Mouse (Mus musculus) layer of hippocampus, adult 9-11 months (tissue): ENCODE results near the gene Hhipl2.
A peak's percentile ranks its signal among the peaks of the same experiment; 100 is the strongest.
"Not testable (repeated sequence)": the region's sequence is repeated elsewhere in the genome, so short reads cannot be mapped to it uniquely, and the experiment has no call there.

Experiments used
- DNase-seq: peaks from one replicate; pipeline ENCODE4 v3.0.0; 2022

The Hhipl2 gene

DNA sequence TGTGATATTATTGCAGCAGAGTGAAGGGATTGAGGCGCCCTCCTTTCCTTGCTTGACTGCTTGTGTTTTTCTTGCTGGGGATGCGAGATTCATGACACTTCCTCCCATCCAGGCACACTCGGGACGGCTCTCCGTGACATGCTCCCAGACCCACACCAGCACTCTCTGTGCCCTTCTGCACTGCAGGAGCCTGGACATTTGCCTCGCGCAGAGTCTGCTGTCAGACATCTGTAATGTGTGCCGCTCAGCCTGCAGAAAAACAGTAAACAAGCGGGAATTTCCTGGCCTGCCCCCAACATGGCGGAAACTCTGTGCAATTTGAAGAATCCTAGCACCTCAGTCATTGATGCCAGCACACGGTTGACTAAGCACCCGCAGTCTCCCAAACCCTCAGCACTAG, at the start of gene Hhipl2:
Gene Hhipl2 (plus strand): TSS at position 343 of the 400 bp plus-strand sequence.
- DNase-seq: no peak

DNA sequence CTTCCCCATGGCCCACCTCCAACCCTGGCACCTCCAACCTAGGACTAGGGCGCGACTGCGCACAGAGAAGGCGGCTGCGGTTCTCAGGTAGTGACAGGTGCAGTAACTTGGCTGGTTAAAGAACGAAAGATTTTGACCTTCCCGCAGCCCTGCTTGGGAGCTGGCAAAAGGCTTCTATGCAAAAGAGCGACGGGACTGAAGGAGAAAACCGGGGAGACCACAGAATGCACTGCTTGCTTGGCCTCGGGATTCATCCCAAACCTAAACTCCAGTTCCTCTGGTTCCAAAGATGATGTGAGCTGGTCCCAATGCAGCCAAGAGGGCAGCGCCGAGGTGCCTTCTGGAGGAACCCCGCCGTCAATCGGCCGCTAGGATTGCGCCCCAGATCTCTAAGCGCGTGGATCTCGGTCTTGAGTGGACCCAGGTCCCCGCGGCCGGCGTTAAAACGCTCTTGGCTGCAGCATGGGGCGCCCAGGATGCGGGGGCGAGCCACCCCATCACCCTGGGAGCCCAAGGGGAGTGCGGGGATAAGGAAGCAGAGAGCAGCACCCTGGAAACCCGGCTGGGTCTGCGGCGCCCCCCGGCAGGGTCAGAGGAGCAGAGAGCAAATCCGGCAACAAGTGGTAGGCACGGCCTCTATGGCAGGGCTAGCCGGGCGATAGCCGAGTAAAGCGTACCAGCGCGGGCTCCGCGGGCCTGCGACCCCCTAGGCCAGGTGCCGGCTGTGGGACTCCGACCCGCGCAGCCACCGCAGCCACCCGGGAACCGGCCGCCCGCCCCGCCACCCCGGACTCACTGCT, 49.2 kb upstream of the Hhipl2 start:
- DNase-seq: peak; percentile 17

DNA sequence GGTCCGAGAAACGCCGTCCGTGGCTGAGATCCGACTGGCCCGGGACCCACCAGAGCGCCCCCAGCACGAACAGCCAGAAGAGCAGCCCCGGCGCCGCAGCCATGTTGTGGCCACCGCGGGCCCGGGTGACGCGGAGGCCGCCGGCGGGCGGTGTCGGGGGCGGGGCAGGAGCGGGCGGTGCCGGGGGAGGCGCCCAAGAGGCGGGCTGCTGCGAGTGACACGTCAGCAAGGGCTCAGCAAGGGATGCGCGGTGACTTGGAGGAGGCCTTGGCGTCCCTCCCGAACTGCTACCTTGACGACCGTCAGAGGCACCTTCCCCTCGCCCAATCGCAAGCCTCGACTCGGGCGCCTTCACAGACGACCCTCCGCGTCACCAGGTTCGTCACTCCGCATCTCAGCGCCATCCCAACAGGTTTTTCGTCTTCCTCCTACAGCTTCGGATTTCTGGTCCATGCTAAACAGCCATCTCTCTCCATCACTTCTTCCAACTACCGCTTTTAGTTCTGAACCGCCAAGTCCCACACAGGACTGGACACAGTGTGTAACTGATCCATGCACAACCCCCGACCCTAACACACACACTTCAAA, 48.5 kb upstream of the Hhipl2 start, which contains the start of gene Mia3:
Gene Mia3 (minus strand): TSS at position 127 of the 588 bp plus-strand sequence.
- peak; percentile 98 for DNase-seq

DNA sequence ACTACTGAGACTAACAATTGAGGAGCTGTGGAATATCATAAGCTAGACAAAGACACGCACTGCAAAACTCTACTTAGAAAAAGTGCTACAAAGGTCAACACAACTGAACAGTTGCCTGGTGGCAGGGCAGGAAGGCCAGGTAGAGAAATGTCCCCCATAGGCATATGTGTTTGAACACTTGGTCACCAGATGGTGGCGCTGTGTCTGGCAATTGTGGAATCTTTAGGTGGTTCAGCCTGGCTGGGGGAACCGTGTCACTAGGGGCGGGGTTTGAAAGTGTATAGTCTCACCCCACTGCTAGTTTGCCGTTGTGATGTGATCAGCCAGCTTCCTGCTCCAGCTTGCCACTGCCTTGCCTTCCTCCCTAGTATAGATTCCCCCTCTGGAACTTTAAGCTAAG, 43.3 kb upstream of the Hhipl2 start:
- DNase-seq: no peak

DNA sequence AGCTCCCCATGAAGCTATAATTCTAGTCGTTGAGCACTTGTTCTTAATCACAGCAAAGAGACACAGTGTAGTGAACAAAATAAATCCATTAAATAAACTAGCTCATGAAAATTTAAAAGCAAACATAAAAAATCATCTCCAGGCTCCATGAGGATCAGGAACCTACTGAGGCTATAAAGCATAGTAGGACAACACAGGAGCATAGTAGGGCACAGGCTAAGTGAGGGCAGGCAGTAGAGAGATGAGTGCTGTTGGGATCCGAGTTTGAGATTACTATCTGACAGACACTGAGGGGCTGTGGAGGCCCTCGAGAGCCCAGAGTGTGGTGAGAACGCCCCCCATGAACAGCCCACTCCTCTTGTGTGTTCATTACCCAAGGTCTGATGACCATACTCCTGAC, 41.0 kb upstream of the Hhipl2 start:
- DNase-seq: no peak

DNA sequence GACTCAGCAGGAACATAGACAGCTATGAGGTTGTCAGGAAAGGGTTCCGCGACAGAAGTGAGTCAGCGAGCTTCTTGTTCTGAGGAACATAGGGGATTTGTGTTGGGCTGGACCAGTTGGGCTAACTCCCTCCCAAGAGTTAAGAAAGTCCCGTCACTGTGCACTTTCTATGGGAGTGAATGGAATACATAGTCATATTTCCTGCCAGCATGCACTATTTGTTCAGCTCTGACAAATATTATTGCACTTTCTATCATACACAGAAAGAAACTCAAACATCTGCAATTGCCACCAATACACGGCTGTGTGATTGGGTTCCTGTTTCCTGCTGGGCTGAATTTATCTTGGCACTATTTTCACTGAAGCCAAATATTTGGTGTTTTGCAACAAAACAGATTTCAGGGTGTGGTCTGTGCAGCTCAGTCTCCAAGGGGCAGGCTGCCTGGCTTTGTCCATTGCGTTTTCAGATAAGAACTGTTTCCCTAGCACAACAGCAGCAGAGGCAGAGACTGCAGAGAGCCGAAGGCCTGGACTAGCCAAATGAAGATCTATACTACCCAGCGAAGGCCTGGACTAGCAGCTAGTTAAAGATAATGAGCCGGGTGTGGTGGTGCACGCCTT, 39.6 kb upstream of the Hhipl2 start:
- DNase-seq: no peak

DNA sequence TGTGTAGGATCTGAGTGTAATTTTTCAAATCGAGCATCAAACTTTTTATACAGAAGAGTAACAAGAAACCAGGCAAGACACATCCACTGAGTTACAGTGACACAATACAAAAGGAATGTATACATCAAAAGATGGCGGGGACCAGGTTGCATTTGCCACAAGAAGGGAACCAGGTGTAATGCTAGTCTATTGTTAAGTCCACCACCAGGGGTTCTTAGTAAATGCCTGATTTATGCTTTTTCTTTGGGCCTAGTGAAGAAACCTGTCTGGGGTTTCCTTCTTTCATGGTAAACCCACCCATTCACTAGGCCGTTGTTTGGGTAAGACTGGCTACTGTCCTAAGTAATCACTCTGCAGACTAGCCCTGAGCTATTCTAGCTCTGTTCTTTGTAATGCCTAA, 38.6 kb upstream of the Hhipl2 start:
- not testable (repeated sequence) for DNase-seq

DNA sequence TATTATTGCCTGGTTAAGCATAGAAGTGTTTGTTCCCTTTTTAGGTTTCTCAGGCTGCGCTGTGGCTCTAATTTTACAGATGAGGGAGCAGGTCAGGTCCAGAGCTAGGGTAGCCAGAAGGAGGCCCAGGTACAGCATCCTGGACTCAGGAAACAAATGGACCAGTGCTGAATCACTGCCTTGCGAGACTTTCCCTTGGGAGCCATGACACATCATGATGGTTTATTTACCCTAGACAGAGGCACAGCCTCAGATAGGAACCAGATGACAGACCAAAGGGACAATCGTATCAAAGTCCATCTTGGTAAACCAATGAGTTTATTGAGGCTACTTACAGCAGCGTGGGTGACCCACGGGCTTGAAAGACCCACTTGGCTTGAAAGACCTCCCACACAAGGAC, 36.2 kb upstream of the Hhipl2 start:
- DNase-seq: no peak

DNA sequence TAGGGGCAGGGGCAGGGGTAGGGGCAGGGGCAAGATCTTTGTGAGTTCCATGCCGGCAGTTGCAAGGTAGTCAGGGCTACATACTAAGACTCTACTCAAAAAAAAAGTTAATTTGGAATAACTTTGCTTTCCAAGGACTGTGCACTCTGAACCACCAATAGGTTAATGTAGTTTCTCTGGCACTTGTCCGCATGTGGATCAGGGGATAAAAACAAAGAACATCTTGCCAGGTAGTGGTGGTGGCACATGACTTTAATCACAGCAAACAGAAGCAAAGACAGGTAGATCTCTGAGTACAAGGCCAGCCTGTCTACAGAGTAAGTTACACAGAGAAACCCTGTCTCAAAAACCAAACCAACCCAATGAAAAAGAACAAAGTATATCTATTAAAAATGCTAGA, 35.4 kb upstream of the Hhipl2 start:
- DNase-seq: no peak

DNA sequence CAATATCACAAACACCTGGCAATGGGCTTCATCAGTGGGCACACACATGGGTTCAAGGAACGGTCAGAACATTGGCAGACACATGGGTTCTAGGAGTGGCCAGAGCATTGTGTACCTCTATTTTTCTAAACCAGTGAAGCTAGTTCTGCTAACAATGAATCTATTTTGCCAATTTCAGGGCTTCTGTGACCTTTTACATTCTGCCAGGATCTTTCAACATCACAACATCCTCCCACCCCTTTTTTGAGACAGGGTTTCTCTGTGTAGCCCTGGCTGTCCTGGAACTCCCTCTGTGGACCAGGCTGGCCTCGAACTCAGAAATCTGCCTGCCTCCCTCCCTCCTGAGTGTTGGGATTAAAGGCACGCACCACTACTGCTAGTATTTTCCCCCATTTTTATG, 30.6 kb upstream of the Hhipl2 start:
- not testable (repeated sequence) for DNase-seq

DNA sequence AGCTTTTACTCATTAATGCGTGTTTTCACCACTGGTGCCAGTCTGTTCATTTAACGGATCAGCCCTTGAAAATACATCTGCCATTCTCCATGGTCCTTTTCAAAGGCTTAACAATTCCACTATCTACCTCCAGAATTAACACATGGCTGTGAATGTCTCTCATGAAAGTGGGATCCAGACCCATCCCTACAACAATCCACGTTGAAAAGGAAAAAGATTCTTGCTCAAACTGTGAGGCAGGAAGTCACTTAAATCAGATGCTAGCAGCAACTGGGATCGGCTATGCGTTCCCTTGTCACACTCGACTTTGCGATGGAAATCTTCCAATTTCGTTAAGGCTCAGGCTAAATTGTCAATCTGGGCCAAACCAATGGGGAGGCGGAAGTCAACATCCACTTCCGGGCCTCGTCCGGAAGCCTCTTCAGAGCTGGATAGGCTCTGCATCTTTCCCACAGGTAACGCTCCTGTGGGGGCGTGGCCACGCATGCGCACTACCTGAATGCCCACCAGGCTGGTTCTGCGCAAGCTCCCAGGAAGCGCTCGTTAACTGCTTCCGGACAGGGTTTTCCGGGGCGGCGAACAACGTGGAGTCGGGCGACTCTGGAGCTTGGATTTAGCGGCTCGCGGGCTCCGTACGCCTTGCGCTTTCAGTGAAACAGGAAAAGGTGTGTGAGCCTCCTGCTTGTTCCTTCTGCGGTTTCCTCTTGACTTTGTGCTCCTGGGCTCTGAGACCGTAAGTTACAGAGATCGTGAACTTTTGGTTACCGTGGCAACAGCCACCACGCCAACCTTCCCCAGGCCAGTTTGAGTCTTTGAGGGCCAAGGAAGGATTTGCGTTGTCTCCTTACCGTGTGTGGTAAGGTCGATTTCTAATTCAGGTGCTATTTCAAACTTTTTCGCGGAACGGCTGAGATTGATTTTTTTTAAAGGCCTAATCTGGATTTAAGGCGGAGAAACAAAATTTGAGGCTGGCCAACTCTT, 29.3 kb upstream of the Hhipl2 start, which contains the start of gene Taf1a:
Gene Taf1a (plus strand): TSS at position 556 of the 981 bp plus-strand sequence.
- DNase-seq: peak; percentile 95

DNA sequence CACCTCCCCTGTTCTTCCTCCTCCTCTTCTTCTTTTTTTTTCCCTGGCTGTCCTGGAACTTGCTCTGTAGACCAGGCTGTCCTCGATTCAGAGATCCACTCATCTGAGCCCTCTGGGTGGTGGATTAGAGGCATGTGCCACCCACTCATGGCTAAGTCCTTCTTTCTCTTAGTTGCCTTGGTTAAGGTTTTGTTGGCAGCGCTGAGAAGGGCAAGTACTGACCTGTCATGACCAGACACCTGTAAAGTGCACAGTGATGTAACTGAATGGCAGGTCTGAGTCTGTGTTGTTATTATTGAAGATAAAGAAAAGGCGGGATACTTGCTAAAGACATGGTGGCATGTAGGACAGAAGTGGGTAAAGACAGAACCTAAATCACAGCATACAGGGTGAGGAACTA, 14.6 kb upstream of the Hhipl2 start:
- no peak for DNase-seq

DNA sequence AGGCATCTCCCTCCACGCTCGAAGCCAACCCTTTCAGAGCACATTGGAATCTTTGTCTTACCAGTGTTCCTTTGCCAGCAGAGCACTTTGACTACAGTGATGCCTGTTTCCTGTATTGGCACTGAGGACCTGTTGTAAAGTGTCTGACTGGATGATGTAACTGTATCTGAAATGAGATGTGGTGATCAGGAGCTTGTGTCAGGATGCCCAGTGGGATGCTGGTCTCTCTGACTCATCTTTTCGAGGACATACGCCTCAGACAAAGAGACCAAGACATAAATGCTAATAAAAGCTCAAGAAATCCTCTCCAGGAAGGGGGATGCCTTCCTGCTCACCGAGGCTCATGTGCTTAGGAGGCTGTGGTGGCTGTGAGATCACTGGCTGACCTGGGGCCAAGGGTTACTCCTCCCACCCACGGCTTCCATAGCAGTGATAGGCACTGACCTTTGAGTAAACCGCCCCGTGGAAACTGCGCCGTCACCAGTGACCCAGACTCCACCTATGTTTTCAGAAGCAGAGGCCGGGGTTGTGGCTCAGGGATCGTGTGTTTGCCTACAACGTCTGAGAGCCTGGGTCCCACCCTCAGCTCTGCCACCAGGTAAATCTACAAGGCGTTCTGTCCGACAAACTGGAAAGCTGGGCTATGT, 3.8 kb upstream of the Hhipl2 start:
- no peak for DNase-seq

DNA sequence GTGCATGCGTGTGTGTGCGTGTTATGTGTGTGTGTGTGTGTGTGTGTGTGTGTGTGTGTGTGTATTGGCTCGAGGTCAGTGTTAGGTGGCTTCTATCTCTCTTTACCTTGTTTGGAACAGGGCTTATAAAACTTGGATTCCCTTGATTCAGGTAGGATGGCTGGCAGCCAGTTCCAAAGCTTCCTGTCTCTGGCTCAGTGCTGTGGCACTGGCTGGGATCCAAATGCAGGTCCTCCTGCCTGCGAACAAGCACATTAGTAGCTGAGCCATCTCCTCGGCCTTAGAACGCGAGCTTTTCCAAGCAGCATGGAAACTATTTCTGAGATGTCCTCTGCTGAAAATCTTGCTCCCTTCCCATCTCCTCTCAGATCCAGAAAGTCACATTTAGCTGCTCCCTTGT, 1.7 kb downstream of the Hhipl2 start:
- DNase-seq: no peak

DNA sequence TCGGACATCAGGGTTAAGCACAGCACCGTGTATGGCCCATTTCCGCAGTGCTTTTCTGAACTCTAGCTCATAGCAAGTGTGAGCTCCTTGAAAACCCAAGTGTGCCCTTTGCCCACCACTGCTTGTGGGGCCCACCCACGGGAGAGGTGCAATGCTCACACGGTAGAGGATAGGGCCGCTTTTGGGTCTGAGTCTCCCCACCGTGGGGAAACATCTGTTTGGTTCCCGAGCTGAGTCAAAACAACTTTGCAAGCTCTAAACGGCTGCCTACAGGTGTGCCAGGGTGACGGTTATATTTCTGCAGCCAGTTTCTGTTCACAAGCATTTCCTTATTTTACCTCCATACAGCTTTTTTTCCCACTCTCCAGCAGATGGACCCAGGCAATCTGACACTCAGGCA, 2.3 kb downstream of the Hhipl2 start:
- no peak for DNase-seq

DNA sequence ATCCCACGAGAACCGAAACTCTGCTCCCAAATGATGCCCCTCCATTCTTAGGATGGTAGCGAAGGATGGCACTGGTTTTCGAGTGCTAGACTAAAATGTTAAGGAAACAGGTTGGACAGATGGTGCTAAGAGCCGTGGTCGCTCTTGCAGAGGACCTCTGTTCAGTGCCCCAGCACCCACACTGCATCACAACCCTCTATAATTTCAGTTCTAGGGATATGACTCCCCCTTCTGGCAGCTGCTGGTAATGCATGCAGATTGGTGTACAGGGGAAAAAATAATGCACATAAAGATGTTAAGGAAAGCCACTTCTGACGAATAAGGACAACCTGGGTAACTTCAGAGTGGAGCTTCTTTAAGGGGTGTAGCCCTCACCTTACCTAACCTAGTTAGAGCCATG, 6.1 kb downstream of the Hhipl2 start:
- no peak for DNase-seq

DNA sequence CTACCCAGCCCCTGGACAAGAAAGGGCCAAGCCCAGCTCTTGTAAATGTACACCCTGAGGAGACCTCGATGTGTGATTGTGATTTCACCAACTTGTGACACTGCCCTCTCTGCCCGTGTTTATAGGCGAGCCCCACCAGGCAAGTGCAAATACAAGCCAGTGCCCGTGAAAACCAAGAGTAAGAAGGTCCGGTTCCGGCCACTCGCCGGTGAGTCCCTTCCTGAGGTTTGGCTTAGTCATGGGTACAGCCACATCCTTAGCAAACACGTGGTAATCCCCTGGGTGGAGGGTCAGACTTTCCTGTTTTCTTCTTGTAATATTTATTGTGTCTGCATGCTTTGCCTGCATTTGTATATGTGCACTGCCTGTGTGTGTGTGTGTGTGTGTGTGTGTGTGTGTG, 16.9 kb downstream of the Hhipl2 start:
- no peak for DNase-seq

DNA sequence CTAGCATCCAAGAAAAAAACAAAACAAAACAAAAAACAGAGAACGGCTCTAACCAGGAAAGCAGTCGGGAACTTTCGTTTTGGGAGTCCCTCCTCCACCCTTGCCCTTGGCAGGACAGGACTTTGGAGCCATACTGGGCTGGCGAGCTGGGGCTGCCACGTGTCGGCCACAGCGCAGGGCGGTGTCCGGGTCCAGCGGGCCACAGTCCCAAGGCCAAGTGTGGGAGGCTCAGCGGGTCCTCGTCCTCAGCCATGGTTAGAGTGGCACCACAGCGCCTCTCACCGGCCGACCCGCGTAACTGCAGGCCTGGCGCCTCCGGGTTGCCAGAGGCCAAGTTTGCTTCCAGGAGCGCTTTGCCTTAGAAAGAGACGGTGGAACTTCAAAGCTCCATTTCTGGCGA, 21.0 kb downstream of the Hhipl2 start:
- DNase-seq: peak; percentile 58

DNA sequence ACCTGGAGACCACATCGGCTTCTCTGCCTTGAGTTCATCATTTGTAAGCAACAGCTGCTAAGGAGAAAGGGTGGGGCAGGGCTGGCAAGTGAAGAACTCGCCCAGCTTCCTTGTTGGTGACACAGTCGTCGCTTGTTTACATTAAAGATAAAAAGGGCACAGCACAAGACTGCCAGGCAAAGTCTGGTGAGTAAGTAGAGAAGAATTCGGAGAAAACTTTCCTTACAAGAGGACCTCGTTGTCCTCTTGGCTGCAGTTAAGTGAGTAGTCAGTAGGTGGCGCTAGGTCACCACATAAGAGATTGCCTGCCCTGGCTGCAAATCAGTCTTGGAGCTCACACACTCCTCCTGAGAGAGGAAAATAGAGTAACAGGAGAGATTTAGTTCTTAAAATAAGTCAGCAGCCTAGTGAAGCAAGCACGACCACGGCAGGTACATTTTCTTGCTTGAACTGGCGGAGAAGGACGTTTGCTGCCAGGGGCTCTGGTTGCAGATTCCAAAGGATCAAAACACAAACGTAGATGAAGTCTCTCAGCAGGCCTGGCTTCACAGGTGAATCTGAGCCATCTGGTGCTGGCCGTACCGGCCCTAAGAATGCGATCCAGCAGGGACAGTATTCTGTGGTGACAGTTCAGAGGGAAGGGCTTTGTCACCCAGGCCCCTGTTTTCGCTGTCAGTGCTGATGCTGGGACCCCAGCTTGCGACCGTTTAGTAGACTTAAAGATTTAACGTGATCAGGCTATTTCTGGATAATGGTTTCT, 24.2 kb downstream of the Hhipl2 start:
- peak; percentile 66 for DNase-seq

DNA sequence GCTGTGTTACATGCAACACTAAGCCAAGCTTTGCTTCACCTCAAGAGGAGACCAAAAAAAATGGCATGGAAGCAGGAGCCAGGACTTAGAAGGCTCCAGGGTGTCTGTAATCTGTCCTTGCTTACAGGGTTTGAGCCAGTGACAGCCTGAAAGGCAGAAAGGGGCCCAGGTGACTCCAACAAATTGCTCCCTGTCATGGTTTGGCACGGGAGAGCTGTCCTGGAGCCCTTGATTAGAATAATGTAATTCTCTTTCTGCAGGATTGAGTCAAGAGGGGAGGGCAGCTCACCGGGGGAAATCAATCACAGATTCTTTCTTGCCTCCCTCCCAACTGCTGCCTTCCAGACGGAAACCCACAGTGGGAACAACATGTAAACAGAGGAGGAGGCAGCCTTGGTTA, 35.1 kb downstream of the Hhipl2 start:
- no peak for DNase-seq
